Mouse (Mus musculus) cerebellum, postnatal 10 days (tissue): ENCODE data around the gene Mfsd2a.

ENCODE experiments used
- DNase-seq, 2 experiments: peaks; one replicate each; pipeline ENCODE4 v3.0.0; 2021; ENCODE audit warnings: mixed read lengths in 2 of 2

The Mfsd2a gene

DNA sequence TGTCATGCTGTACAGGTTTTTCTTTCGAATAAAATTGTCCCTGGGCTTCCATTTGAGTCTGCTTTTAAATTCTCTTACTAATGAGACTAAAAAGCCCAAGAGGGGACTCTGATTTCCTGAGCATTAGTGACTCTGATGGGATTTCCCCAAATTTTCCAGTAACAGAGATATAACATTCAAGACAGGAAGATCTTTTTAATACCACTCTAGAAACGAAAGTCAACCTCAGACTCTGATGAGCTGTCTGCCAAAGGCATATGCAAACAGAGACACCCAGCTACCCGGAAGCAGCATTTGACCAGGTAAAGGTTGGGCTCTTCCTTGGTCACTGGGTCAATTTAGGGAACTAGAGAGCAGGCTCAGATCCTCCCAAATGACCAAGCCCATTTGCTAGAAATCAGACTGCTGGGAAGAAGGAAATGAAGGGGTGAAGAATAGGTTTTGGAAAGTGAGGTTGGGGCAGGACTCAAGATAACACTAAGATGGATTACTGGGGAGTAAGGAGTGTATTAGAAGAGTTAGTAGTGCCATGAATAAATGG lies 27.9 kb downstream of the Mfsd2a start:
- DNase-seq: no peak

DNA sequence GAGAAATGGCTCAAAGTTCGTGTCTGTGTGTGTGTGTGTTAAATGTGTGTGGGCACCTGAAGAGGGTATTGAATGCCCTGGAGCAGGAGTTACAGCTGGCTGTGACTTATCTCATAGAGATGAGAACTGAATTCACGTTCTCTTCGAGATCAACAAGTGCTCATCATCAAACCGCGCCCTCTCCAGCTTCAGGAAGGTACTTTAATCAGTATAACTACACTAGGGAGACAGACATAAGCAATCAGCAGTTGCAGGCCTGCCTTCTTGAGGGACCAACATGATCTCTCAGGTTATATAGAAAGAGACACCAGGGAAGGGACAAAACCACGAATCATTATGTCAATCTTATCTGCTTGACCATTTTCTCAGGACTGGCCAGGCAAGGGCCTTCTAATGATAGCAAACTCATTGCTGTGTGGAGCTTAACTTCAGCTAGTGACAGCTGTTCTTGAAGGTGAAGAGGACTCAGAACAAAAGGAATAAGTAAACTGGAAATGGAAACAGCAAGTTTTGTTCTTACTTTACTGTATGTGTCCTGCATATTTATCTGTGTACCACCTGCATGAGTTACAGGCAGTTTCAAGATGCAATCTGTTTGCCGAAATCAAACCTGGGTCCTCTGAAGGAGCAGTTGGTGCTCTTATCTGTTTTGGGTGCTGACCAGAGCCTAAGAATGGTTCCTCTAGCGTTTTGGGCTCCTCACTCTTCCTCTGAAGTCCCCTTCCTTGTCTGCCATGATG lies 28.6 kb downstream of the Mfsd2a start:
- no peak for DNase-seq

DNA sequence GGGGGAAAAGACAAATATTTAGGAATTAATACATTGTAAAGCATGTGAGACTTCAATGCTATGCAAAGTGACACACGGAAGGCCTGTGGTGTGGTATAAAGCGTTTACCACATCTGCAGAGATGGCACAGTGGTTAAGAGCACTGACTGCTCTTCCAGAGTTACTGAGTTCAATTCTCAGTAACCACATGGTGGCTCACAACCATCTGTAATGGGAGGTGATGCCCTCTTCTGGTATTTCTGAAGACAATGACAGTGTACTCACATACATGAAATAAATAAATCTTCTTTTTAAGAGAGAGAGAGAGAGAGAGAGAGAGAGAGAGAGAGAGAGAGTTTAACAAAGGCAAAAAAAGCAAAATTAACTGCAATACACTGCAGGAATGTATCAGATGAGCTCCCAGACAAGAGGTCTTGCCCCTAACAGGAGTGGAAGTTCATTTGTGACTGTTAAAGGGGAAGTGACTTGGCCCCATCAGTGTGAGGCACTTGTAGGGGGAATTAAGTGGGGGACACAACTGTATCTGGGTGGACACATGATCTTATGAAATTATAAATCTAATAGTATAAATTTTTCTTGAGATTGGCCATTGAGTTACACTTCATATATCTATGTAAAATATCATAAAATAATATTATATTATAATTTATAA lies 29.9 kb downstream of the Mfsd2a start:
- no peak for DNase-seq

DNA sequence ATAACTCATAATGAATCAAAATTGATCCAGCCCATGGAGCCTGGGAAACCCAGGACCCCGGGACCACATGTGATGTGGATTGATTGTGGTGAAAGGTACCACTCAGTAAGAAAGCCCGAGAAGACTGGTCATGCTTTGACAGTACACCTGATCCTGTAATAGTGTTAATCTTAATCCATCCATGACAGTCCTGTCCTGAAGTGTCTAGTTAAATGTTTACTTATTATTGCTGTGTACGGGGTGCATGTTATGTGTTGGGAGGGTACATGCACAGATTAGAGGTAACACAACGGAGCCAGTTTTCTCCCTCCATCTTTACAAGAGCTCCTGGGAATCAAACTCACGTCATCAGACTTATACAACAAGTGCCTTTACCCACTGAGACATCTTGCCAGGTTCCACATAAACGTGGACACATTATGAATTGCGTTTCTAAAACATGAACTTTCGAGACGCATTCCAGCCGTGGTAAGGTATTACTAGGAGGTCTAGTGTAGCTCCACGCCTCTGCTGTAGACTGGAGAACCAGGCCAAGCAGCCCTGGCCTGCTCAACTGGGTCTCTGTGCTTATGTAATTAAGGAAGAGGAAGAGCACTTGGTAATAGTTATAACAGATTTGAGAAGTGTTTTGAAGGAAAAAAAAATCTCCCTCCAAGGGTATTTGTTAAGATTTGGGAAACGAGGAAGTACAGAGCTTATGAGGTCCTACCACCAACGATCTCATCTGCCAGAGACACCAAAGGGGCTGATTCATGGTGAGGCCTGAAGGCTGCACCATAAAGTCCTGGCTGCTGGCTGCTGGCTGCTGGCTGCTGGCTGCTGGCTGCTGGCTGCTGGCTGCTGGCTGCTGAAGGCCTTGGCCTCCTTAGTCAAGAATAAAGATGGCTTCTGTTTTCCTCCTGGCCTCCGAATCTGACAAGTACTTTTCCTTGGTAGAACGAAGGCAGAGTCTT lies 37.3 kb downstream of the Mfsd2a start:
- no peak for DNase-seq

DNA sequence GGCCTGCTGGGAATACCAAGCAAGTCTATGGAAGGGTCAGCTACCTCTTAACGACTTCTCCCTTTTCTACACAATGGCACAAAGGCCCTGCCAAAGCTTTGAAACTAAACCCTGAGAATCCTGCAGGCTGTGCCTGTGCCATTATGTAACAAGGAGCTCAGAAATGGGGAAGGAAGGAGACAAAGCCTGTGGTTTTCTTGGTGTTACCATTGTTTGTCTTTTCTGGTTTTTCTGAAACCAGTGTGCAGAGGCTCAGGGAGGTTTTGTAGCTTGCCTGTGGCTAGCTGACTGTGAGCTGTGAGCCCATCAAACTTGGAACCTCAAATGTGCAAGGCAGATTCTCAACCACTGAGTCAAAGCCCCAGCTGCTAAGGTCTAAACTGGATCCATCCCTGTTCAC lies 38.1 kb downstream of the Mfsd2a start:
- DNase-seq: no peak

DNA sequence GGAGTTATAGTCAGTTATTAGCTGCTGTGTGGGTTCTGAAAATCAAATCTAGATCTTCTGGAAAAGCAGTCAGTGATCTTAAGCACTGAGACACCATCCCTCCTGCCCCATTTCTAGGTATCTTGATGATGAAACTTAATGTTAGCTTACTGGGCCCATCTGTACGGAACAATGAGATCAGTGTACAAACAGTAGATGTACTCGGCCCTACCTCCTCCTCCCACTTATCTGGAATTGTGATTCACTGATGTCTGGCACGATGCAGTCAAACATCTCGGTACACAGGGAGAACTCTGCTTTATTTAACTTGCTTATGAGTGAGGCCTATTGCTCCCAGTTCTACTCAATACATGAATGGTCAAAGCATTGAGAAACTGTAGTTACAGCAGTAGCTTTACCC lies 45.0 kb downstream of the Mfsd2a start:
- no peak for DNase-seq

DNA sequence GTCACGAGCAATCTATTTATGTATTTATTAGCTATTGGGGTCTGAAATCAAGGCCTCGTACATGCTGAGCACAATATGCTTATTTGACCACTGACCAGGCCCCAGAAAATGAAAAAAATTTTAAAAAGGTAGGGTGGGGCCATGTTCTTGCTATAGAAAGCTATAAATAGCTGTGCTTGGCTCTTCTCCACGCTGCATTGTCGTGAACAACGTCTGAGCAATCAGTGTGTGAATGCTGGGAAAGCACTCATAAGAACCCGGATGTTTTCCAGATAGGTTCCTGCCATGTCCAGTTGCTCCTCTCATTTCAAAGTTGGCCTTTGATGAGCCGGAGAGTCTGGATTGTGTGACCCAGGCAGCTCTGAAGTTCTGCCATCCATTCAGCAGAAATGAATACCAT lies 46.8 kb downstream of the Mfsd2a start:
- no peak for DNase-seq

DNA sequence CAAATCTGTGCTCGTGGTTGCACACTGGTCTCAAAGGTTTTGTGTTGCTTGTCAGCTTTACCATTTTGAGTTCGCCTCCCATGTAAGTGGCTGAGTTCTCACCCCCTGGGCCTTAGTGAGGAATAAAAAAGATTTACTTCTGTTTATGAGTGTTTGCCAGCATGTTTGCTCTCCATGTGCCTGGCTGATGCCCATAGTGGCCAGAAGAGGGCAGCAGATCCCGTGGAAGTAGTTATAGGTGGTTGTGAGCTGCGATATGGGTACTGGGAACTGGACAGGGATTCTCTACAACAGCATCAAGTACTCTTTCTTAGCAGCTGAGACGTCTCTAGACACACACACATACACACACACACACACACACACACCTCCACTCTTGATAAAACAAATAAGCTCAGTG lies 48.4 kb downstream of the Mfsd2a start:
- no peak for DNase-seq

DNA sequence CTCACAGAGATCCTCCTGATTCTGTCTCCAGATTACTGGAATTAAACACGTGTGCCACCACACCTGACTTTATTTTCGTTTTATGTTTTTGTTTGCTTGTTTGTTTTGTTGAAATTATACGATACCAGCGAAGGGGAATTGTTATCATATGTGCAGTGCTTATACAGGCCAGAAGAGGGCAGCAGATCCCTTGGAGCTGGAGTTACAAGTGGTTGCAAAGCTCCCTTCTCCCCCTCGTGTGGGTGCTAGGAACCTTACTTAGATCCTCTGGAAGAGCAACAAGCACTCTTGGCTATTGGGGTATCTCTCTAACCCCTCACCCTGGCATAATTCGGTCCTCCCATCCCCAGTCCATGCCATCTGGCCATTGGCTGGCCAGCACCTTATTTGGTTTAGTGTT lies 50.4 kb downstream of the Mfsd2a start:
- DNase-seq: peak; percentile 41 to 56

DNA sequence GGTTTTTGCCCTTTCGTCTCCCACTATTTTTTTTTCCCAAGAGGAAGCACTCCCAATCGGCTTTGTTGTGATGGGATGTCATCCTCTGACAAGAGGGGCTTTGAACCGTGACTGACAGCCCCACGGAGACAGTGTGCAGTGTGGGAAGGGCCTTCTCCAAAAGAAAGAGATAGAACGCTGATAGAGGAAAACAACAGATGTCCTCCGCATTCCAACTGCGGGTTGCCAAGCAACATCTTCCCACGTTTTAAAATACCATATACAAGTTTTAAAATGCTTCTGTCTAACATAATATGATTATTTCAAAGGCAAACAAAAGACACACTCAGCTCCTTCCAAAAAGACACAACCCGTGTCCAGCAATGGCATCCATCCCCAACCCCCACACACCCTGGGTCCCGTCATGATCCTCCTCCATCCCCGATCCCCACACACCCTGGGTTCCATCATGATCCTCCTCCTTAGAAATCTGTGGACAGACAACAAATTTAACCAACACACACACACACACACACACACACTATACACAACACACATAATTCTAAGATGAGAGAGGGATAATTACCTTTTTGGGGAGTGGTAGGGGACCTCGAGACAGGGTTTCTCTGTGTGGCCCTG lies 51.3 kb downstream of the Mfsd2a start:
- no peak for DNase-seq

DNA sequence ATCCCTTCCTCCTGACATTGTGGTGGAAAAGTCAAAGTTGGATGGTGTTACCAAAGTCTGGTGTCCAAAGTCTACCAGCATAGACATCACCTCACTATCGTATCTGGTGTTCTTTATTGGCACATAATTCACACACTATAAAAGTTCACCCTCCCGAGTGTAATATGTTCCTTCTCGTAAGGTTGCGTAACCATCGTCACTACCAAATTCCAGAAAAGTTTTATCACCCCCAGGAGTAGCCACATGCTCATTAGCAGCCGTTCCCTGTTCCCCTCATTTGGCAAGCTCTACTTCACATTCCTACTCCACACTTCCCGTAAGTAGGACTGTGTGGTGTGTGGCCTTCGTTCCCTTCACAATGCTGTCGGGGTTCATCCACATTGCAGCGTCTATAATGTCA lies 55.6 kb downstream of the Mfsd2a start:
- DNase-seq: no peak

DNA sequence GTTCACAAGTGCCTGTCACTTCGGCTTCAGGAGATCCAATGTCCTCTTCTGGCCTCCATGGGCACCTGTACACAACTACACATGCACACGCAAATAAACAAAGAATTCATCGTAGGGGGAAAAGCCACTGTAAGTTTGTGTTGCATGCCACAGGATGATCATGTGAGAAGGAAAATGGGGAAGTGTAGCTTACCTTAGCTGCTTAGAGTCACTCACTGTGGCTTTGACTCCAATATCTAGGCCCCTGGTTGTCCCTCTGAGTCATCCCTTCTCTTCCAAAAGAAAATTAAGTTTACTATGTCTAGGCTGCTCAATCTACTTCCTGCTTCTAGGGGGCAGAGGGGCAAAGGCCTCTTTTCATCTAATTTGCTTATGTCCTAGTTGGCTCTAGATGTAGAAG lies 57.3 kb downstream of the Mfsd2a start:
- DNase-seq: no peak

DNA sequence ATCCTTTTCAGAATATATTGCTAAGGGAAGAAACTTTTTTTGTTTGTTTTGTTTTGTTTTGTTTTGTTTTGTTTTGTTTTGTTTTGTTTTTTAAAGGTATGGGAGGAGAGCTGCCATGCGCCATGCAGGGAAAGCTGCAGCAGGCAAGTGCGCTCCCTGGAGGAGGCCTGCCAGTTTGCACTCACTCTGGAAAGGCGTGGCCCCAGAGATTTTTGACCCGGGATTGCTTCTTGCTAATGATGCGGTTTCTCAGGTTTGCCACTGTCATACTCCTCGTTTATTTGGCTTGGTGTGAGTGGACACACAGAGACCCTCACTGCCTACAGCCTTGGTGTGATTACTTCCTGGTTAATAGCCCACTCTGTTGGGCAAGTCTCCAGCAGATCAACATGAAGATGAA lies 58.8 kb downstream of the Mfsd2a start:
- DNase-seq: peak; percentile 36 to 49

DNA sequence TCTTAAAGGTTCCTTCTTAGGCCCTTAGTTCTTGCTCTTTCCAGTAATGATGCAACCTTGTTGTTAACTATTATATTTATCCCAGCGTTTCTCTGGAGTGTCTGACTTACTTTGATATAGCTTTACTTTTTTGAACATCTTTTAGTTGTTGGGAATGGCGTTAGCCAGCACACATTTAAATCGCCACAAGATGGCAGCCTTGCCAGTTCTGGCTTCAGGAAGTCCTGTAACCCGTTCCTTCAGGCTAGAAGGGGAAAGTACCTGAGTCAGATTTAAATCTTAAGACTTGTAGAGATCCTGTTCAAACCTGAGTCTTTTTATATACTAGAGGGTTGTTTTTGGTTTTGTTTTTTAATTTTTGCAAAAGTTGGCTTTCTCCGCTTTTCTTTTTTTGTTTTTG lies 62.7 kb downstream of the Mfsd2a start:
- peak; percentile 80 to 85 for DNase-seq

DNA sequence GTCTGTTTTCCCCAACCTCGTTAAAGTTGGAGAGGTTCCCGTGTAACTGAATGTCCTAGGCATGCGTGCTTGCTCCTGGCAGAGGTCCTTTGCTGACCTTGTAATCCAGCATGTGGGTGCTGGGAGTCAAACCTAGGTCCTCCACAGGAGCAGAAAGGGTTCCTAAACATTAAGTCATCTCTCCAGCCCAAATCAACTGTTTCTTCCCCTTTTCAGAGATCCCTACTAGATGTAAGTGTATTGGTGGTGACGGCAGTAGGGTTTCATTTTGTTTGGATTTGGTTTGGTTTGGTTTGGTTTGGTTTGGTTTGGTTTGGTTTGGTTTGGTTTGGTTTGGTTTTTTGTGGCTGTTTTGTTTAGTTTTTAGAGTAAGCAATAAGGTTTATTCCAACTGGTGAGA lies 63.2 kb downstream of the Mfsd2a start:
- DNase-seq: no peak
